Mouse (Mus musculus): ENCODE data around the gene Tnpo2. TPM values are rescaled to one million over a fixed set of nuclear protein-coding genes. Genes with fewer than 3 reads are reported as not detected.

Gene Tnpo2
- polyA plus RNA-seq, 1 experiment from 2014 or later = 17.9 TPM

DNA sequence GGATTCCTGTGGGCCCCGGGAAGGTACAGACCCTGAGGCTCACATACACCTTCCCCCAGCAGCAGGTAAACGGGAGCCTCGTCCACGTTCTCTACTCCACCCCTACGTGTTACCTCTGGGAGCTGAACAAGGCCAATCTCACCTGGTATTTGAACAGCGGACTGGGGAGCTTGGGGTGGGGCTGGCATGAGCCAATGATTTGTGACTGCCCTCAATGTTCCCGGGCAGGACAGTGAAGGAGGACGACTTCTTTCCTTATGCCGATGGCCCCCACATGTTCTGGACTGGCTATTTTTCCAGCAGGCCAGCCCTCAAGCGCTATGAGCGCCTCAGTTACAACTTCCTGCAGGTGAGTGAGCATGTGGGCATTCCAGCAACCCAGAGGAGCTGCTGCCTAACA lies 54.1 kb downstream of the Tnpo2 start:
- DNase-seq (no peak), ATAC-seq (ENCODE audit: insufficient read depth) (no peak)
- Histone ChIP-seq H3K9me3 (ENCODE audit: low read depth, low read length) (no peaks in the 10 kb centered on the region), H3K27me3 (ENCODE audit: insufficient read depth, low read length) (no peaks in the 10 kb centered on the region), H3K9ac (no peak overlapping the region), H3K27ac (ENCODE audit: low read depth) (no peak overlapping the region), H3K36me3 (ENCODE audit: insufficient read depth) (peaks cover 47% of the 10 kb centered on the region), H3K4me3 (ENCODE audit: low read depth, low read length) (no peak overlapping the region), H3K4me1 (ENCODE audit: insufficient read depth) (no peaks in the 10 kb centered on the region), H3K4me2 (no peak overlapping the region)
- 83% methylated on average over 11 of the region's 11 CpGs for WGBS
- no peak for TF ChIP-seq CTCF (IDR thresholded peaks at IDR 0.05; ENCODE audit: low read depth)

DNA sequence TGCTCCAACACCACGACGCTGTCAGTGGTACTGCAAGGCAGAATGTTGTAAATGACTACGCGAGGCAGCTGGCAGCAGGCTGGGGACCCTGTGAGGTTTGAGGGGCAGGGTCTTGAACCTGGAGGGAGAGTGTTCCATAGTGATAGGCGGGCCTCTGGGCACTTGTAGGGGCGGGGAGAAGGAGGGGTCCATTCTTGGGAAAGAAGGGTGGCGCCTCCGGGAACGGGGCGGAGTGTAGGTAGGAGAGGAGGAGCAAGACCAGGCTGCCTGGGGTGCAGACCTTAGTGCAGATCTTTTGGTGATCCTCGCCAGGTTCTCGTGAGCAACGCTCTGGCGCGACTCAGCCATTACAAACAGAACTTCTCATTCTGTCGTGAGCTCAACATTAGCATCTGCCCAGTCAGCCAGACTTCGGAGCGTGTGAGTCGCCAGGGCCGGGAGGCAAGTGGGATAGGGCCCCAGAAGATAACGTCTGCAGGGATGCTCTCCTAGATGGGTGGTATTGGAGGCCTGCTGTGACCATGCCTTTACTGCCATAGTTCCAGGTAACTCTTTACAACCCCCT lies 54.9 kb downstream of the Tnpo2 start:
- Histone ChIP-seq H3K9me3 (ENCODE audit: low read depth, low read length) (no peaks in the 10 kb centered on the region), H3K9ac (no peak overlapping the region), H3K27ac (ENCODE audit: low read depth) (no peak overlapping the region), H3K4me3 (ENCODE audit: low read depth, low read length) (no peak overlapping the region), H3K4me2 (no peak overlapping the region), H3K4me1 (ENCODE audit: insufficient read depth) (no peaks in the 10 kb centered on the region), H3K36me3 (ENCODE audit: insufficient read depth) (peaks cover 46% of the 10 kb centered on the region), H3K27me3 (ENCODE audit: insufficient read depth, low read length) (no peaks in the 10 kb centered on the region)
- TF ChIP-seq CTCF (IDR thresholded peaks at IDR 0.05; ENCODE audit: low read depth) = no peak
- no peak for ATAC-seq (ENCODE audit: insufficient read depth)
- WGBS = 32% methylated on average over 21 of the region's 21 CpGs
- DNase-seq = no peak

DNA sequence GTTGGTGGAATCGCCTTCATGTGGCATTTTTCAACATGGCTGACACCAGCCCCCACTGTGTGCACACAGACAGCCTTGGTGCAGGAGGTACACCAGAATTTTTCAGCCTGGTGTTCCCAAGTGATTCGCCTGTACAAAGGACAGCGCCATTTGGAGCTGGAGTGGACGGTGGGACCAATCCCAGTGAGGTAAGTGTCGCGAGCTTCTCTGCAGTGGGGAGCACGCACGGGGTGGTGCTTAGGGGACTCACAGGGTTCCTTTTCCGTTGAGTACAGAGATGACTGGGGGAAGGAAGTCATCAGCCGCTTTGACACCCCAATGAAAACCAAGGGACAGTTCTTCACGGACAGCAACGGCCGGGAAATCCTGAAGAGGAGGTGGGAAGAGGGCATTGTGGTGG lies 58.3 kb downstream of the Tnpo2 start:
- no peaks in the 10 kb centered on the region for H3K9me3 ChIP-seq (ENCODE audit: low read depth, low read length)
- no peaks in the 10 kb centered on the region for H3K27me3 ChIP-seq (ENCODE audit: insufficient read depth, low read length)
- WGBS = 90% methylated on average over 13 of the region's 13 CpGs

DNA sequence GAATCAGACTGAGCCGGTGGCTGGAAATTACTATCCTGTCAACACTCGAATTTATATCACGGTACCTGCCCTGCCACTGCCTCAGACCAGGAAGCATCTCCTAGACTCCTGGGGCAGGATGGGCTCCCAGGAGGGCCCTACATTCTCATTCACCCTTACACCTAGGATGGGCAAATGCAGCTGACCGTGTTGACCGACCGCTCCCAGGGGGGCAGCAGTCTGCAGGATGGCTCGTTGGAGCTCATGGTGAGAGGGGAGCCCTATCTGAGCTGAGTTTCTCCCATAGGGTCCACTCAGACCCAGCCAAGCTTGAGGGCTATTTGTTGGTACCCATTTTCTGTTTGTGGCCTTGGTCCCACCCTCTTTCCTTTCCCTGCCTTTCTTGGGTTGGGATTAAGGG lies 58.9 kb downstream of the Tnpo2 start:
- no peaks in the 10 kb centered on the region for H3K27me3 ChIP-seq (ENCODE audit: insufficient read depth, low read length)
- no peak for TF ChIP-seq CTCF (IDR thresholded peaks at IDR 0.05; ENCODE audit: low read depth)
- H3K4me2 ChIP-seq = no peak overlapping the region
- no peaks in the 10 kb centered on the region for H3K4me1 ChIP-seq (ENCODE audit: insufficient read depth)
- no peak overlapping the region for H3K4me3 ChIP-seq (ENCODE audit: low read depth, low read length)
- 88% methylated on average over 7 of the region's 7 CpGs for WGBS
- H3K27ac ChIP-seq (ENCODE audit: low read depth) = no peak overlapping the region
- no peak overlapping the region for H3K9ac ChIP-seq
- DNase-seq (no peak), ATAC-seq (ENCODE audit: insufficient read depth) (no peak)
- H3K36me3 ChIP-seq (ENCODE audit: insufficient read depth) = peaks cover 42% of the 10 kb centered on the region
- H3K9me3 ChIP-seq (ENCODE audit: low read depth, low read length) = no peaks in the 10 kb centered on the region

More for the DNA sequence above, 58.3 kb downstream of the Tnpo2 start:
- H3K4me2 ChIP-seq = no peak overlapping the region
- peaks cover 42% of the 10 kb centered on the region for H3K36me3 ChIP-seq (ENCODE audit: insufficient read depth)
- no peak for TF ChIP-seq CTCF (IDR thresholded peaks at IDR 0.05; ENCODE audit: low read depth)
- no peak overlapping the region for H3K9ac ChIP-seq
- DNase-seq (no peak), ATAC-seq (ENCODE audit: insufficient read depth) (no peak)
- no peak overlapping the region for H3K27ac ChIP-seq (ENCODE audit: low read depth)
- no peak overlapping the region for H3K4me3 ChIP-seq (ENCODE audit: low read depth, low read length)
- no peaks in the 10 kb centered on the region for H3K4me1 ChIP-seq (ENCODE audit: insufficient read depth)

DNA sequence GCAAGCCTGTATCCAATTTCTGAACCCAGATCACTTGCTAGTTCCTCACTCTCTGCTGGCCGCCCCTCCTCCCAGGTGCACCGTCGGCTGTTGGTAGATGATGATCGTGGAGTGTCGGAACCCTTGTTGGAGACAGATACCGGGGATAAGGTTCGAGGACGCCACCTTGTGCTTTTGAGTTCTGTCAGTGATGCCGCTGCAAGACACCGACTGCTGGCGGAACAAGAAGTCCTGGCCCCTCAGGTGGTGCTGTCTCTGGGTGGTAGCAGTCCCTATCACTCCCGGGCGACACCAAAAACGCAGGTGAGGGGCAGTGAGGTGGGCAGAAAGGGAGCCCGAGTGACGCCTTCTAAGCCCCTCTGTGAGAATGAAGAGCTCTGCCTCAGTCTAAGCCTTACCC lies 59.5 kb downstream of the Tnpo2 start:
- H3K9ac ChIP-seq = no peak overlapping the region
- no peaks in the 10 kb centered on the region for H3K9me3 ChIP-seq (ENCODE audit: low read depth, low read length)
- no peak for TF ChIP-seq CTCF (IDR thresholded peaks at IDR 0.05; ENCODE audit: low read depth)
- DNase-seq (no peak), ATAC-seq (ENCODE audit: insufficient read depth) (no peak)
- H3K4me3 ChIP-seq (ENCODE audit: low read depth, low read length) = no peak overlapping the region
- H3K4me1 ChIP-seq (ENCODE audit: insufficient read depth) = no peaks in the 10 kb centered on the region
- H3K4me2 ChIP-seq = no peak overlapping the region
- H3K27ac ChIP-seq (ENCODE audit: low read depth) = no peak overlapping the region
- H3K36me3 ChIP-seq (ENCODE audit: insufficient read depth) = peaks cover 36% of the 10 kb centered on the region
- 87% methylated on average over 16 of the region's 16 CpGs for WGBS
- H3K27me3 ChIP-seq (ENCODE audit: insufficient read depth, low read length) = no peaks in the 10 kb centered on the region

DNA sequence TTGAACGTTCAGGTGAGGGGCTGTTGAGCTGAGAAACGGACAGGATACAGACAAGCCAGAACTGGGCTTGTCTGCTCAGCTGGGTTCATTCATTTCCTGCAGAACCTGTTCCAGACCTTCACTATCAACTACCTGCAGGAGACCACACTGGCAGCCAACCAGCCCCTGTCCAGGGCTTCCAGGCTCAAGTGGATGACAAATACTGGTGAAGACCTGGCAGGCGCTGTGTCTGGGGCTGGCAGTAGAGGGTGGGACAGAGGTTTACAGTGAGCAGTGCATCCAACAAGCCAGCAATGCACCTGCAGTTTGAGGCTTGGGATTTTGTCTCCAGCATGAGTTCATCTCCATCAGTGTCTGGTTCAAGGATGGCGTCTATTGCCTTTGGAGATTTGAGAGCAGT lies 60.1 kb downstream of the Tnpo2 start:
- H3K9ac ChIP-seq = no peak overlapping the region
- peak; percentile 15 for DNase-seq
- H3K27me3 ChIP-seq (ENCODE audit: insufficient read depth, low read length) = no peaks in the 10 kb centered on the region
- no peak overlapping the region for H3K27ac ChIP-seq (ENCODE audit: low read depth)
- no peak overlapping the region for H3K4me2 ChIP-seq
- no peaks in the 10 kb centered on the region for H3K9me3 ChIP-seq (ENCODE audit: low read depth, low read length)
- no peaks in the 10 kb centered on the region for H3K4me1 ChIP-seq (ENCODE audit: insufficient read depth)
- H3K4me3 ChIP-seq (ENCODE audit: low read depth, low read length) = no peak overlapping the region
- no peak for ATAC-seq (ENCODE audit: insufficient read depth)
- TF ChIP-seq CTCF (IDR thresholded peaks at IDR 0.05; ENCODE audit: low read depth) = no peak
- H3K36me3 ChIP-seq (ENCODE audit: insufficient read depth) = peaks cover 35% of the 10 kb centered on the region
- 68% methylated on average over 4 of the region's 4 CpGs for WGBS

DNA sequence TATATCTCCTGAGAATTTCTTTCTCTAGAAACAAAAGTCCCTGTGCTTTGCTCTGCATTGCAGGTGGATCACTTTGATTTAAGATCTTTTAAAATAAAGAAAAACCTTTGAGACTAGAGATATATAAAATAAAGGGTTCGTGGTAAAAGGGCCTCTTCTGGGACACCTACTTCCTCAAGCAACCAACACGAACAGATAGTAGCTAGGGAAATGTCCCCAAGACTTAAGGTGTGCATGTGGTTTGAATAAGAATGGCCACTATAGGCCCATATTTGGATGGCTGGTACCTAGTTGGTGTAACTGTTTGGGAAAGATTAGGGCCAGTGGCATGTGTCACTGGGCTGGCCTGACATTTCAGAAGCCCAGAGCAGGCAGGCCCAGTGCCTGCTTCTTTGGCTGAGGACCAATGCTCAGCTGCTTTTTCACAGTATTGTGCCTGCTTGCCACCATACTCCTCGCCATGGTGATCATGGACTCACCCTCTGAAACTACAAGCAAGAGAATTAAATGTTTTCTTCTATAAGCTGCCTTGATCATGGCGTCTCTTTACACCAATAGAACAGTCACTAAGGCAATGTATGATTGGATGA lies 63.5 kb downstream of the Tnpo2 start:
- 80% methylated on average over 4 of the region's 4 CpGs for WGBS

More for the DNA sequence above, 63.5 kb downstream of the Tnpo2 start:
- no peak for DNase-seq
- Histone ChIP-seq H3K9ac (no peak overlapping the region), H3K4me2 (no peak overlapping the region), H3K27me3 (ENCODE audit: insufficient read depth, low read length) (no peaks in the 10 kb centered on the region), H3K4me1 (ENCODE audit: insufficient read depth) (no peaks in the 10 kb centered on the region), H3K27ac (ENCODE audit: low read depth) (no peak overlapping the region), H3K9me3 (ENCODE audit: low read depth, low read length) (no peaks in the 10 kb centered on the region), H3K4me3 (ENCODE audit: low read depth, low read length) (no peak overlapping the region), H3K36me3 (ENCODE audit: insufficient read depth) (peaks cover 23% of the 10 kb centered on the region)
- TF ChIP-seq CTCF (IDR thresholded peaks at IDR 0.05; ENCODE audit: low read depth) = no peak
- ATAC-seq (ENCODE audit: insufficient read depth) = no peak

Small RNAs within 50 kb of the gene (microRNA-seq; reads per million reads assigned to microRNA genes)
- not detected for gene Mir7070 (ENCODE audit: borderline number of aligned reads)

Other genes with a start within 250 kb of the Tnpo2 start
- gene Nfix, start 236.6 kb upstream of the Tnpo2 start, polyA plus RNA-seq (2014; fragmentation: Nextera tagmentation; extraction: Ambion mirVana) = 42.3 and 44.1 TPM in 2 replicates
- 4.5 and 4.6 TPM in 2 replicates for gene Dand5, start 214.1 kb upstream of the Tnpo2 start, polyA plus RNA-seq (2014; fragmentation: Nextera tagmentation; extraction: Ambion mirVana)
- 44.2 and 45.0 TPM in 2 replicates for gene Gadd45gip1, start 205.4 kb upstream of the Tnpo2 start, polyA plus RNA-seq (2014; fragmentation: Nextera tagmentation; extraction: Ambion mirVana)
- 118 and 123 TPM in 2 replicates for gene Rad23a, start 196.2 kb upstream of the Tnpo2 start, polyA plus RNA-seq (2014; fragmentation: Nextera tagmentation; extraction: Ambion mirVana)
- gene Calr, start 190.0 kb upstream of the Tnpo2 start, polyA plus RNA-seq (2014; fragmentation: Nextera tagmentation; extraction: Ambion mirVana) = 886 and 920 TPM in 2 replicates
- gene Farsa, start 179.9 kb upstream of the Tnpo2 start, polyA plus RNA-seq (2014; fragmentation: Nextera tagmentation; extraction: Ambion mirVana) = 92.9 and 103 TPM in 2 replicates
- 79.9 and 94.8 TPM in 2 replicates for gene Syce2, start 164.8 kb upstream of the Tnpo2 start, polyA plus RNA-seq (2014; fragmentation: Nextera tagmentation; extraction: Ambion mirVana)
- gene Gcdh, start 143.0 kb upstream of the Tnpo2 start, polyA plus RNA-seq (2014; fragmentation: Nextera tagmentation; extraction: Ambion mirVana) = 28.1 and 30.4 TPM in 2 replicates
- gene Klf1, start 135.0 kb upstream of the Tnpo2 start, polyA plus RNA-seq (2014; fragmentation: Nextera tagmentation; extraction: Ambion mirVana) = 1.8 and 1.9 TPM in 2 replicates
- gene Dnase2a, start 128.4 kb upstream of the Tnpo2 start, polyA plus RNA-seq (2014; fragmentation: Nextera tagmentation; extraction: Ambion mirVana) = 12.0 and 15.3 TPM in 2 replicates
- 0.30 and 0.39 TPM in 2 replicates for gene Mast1, start 99.6 kb upstream of the Tnpo2 start, polyA plus RNA-seq (2014; fragmentation: Nextera tagmentation; extraction: Ambion mirVana)
- not detected in 2 replicates for gene Rtbdn, start 89.9 kb upstream of the Tnpo2 start, polyA plus RNA-seq (2014; fragmentation: Nextera tagmentation; extraction: Ambion mirVana)
- gene Gm49661, start 67.5 kb upstream of the Tnpo2 start, polyA plus RNA-seq (2014; fragmentation: Nextera tagmentation; extraction: Ambion mirVana) = not detected in 2 replicates
- gene Prdx2, start 67.3 kb upstream of the Tnpo2 start, polyA plus RNA-seq (2014; fragmentation: Nextera tagmentation; extraction: Ambion mirVana) = 819 and 843 TPM in 2 replicates
- 117 and 121 TPM in 2 replicates for gene Rnaseh2a, start 67.1 kb upstream of the Tnpo2 start, polyA plus RNA-seq (2014; fragmentation: Nextera tagmentation; extraction: Ambion mirVana)
- 12.8 and 15.4 TPM in 2 replicates for gene Junb, start 58.2 kb upstream of the Tnpo2 start, polyA plus RNA-seq (2014; fragmentation: Nextera tagmentation; extraction: Ambion mirVana)
- 15.2 and 18.0 TPM in 2 replicates for gene Hook2, start 46.3 kb upstream of the Tnpo2 start, polyA plus RNA-seq (2014; fragmentation: Nextera tagmentation; extraction: Ambion mirVana)
- not detected in 2 replicates for gene Best2, start 22.4 kb upstream of the Tnpo2 start, polyA plus RNA-seq (2014; fragmentation: Nextera tagmentation; extraction: Ambion mirVana)
- gene Asna1, start 11.6 kb upstream of the Tnpo2 start, polyA plus RNA-seq (2014; fragmentation: Nextera tagmentation; extraction: Ambion mirVana) = 97.2 and 98.0 TPM in 2 replicates
- 153 and 156 TPM in 2 replicates for gene Trir, start 10.1 kb upstream of the Tnpo2 start, polyA plus RNA-seq (2014; fragmentation: Nextera tagmentation; extraction: Ambion mirVana)
- gene Fbxw9, start 23.1 kb downstream of the Tnpo2 start, polyA plus RNA-seq (2014; fragmentation: Nextera tagmentation; extraction: Ambion mirVana) = 23.1 and 23.7 TPM in 2 replicates
- 0.72 TPM in 1 of 2 replicates, not detected in the other for gene Gm5741, start 31.1 kb downstream of the Tnpo2 start, polyA plus RNA-seq (2014; fragmentation: Nextera tagmentation; extraction: Ambion mirVana)
- 60.3 and 61.5 TPM in 2 replicates for gene Dhps, start 34.8 kb downstream of the Tnpo2 start, polyA plus RNA-seq (2014; fragmentation: Nextera tagmentation; extraction: Ambion mirVana)
- 155 and 158 TPM in 2 replicates for gene Wdr83os, start 43.8 kb downstream of the Tnpo2 start, polyA plus RNA-seq (2014; fragmentation: Nextera tagmentation; extraction: Ambion mirVana)
- 42.9 and 45.3 TPM in 2 replicates for gene Wdr83, start 44.4 kb downstream of the Tnpo2 start, polyA plus RNA-seq (2014; fragmentation: Nextera tagmentation; extraction: Ambion mirVana)
- gene Man2b1, start 46.4 kb downstream of the Tnpo2 start, polyA plus RNA-seq (2014; fragmentation: Nextera tagmentation; extraction: Ambion mirVana) = 32.7 and 33.9 TPM in 2 replicates
- gene Zfp791, start 86.2 kb downstream of the Tnpo2 start, polyA plus RNA-seq (2014; fragmentation: Nextera tagmentation; extraction: Ambion mirVana) = 1.7 and 2.3 TPM in 2 replicates
- gene Cks1brt, start 115.0 kb downstream of the Tnpo2 start, polyA plus RNA-seq (2014; fragmentation: Nextera tagmentation; extraction: Ambion mirVana) = not detected in 2 replicates
- gene Olfr371, start 189.1 kb downstream of the Tnpo2 start, polyA plus RNA-seq (2014; fragmentation: Nextera tagmentation; extraction: Ambion mirVana) = not detected in 2 replicates

Measured in lung, embryonic 14.5 days (tissue).